Mouse (Mus musculus) frontal cortex, postnatal 10 days (tissue): ENCODE data around the gene Mettl27.
A peak's percentile ranks its signal among the peaks of the same experiment; 100 is the strongest.
"Not testable (repeated sequence)": the region's sequence is repeated elsewhere in the genome, so short reads cannot be mapped to it uniquely, and the experiment has no call there.

ENCODE experiments used
- DNase-seq, 2 experiments: peaks; one replicate each; pipeline ENCODE4 v3.0.0; 2022; ENCODE audit warnings: low spot score in 2 of 2, mixed read lengths in 1 of 2

Gene Mettl27

DNA sequence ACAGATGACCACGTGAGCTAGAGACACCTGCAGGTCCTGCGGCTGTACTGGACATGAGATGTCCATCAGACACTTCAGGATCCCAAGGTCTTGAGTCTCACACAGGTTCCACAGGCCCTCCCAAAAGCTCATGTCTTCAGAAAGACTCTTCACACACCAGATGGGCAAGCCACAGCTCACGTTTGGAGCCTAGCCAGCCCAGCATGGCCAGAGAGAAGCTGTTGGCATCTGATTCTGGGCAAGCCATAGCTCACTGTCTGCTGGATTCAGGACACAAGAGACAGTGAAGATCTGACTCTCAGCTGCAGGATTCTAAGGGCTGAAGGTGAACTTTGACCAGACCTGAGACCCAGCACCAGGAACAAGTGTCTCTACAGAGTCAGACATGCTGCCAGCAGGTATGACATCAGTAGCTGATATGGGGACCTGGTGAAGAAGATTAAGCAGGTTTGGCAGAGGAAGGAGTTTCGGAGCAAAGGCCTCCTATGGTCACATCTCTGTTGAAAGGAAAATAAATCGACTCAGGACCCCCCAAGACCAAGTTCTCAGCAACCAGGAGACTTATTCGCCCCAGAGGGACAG lies 12.0 kb upstream of the Mettl27 start:
- no peak for DNase-seq

DNA sequence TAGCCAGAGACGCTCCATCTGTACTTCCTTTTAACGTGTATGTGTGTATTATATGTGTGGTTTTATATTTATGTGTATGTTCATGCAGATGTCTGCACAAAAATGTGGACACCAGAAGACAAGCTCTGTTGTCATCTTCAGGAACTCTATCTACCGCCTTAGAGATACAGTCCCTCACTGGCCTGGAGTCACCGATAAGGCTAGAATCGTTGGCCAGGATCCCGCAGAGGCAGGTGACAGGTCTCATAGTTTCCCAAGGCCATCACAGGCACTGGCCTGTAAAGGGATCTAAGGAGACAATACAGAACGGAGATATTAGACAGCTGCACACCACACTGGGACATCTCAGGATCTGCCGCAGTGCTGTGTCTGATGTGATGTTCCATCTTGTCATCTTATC lies 11.1 kb upstream of the Mettl27 start:
- DNase-seq = no peak

DNA sequence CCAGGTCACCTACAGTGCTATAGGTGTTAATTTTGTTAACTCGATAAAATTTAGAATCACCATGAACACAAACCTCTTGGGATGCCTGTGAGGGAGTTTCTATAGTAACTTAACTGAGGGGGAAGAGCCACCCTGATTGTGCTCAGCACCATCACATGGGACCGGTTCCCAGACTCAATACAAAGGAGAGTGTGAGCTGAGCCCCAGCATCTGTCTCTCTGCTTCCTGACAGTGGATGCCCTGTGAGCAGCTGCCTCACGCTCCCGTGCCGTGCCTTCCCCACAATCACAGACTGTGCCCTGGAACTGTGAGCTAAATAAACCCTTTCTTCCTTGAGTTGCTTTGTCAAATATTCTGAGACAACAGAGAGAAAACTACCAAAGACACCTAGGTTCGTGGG lies 9.0 kb upstream of the Mettl27 start:
- DNase-seq = no peak

DNA sequence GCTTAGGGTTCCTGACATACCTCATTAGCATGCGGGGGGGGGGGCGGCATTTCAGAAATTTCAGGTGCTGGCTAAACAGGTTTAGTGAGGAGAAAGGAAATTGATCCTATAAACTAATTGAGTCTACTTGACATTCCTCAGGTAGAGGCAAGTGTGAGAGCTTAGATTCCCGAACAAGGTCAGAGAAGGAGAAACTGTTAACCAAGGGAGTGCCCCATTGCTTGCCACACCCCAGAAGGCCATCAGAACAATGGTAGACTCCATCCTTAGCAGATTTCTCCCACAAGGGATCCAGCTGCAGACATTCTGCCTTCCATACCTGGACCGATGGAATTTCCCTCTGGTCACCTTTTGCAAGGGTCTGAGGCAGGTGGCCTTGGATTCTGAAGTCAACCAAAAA lies 5.4 kb upstream of the Mettl27 start:
- no peak for DNase-seq

DNA sequence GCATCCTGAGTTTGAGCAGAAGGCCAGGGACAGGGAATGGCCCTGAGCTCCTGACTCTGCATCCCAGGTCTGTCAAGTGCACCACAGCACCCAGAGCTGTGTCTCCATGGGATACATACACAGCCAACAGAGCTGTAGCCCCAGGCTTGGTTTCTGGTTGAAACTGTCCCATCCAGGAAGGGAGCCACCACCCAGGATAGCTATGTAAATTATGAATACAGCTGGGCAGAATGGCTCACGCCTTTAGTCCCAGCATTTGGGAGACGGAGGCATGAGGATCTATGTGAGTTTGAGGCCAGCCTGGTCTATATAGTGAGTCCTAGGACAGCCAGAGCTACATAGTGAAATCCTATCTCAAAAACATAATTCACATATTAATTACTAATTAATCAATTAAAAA lies 2.2 kb upstream of the Mettl27 start:
- DNase-seq = no peak

DNA sequence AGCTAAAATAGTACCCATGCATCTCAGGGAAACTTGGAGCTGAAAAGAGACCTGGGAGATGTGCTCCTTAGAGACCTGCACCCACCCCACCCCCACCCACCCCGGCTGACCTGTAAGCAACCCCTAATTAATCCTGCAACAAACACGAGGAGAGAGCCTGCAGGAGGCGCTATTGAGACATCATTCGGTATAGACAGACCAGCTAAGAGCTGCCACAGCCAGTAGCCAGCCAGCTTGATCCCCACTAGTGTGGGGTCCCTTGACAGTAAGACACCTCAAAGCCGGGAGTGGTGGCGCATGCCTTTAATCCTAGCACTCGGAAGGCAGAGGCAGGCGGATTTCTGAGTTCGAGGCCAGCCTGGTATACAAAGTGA lies 722 bp downstream of the Mettl27 start:
- peak in 1 of 2 experiments; percentile 15 for DNase-seq

DNA sequence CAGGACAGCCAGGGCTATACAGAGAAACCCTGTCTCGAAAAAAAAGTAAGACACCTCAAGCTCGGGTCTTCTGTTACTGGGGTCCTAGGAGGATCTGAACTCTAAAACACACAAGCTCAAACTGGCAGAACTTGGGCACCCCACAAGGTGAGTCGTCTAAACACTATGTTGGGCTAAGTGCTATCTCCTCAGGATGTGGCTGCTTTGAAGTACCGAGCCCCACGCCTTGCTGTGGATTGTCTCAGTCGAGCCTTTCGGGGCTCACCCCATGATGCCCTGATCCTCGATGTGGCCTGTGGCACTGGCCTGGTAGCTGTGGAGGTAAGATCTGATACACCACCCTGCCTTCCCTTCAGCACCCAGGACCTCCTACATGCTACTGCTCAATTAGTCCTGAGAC lies 1.1 kb downstream of the Mettl27 start:
- no peak for DNase-seq

DNA sequence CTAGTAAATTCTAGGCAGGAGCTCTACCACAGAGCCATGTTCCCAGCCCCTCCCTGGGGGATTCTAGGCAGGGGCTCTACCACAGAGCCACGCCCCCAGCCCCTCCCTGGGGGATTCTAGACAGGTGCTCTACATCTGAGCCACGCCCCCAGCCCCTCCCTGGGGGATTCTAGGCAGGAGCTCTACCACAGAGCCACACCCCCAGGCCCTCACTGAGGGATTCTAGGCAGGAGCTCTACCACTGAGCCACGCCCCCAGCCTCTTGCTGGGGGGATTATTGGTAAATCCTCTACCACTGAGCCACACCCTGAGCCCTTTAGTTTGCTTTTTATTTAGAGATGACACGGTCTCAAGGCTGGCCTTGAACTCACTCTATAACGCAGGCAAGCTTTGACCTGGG lies 1.5 kb downstream of the Mettl27 start:
- DNase-seq = not testable (repeated sequence)

DNA sequence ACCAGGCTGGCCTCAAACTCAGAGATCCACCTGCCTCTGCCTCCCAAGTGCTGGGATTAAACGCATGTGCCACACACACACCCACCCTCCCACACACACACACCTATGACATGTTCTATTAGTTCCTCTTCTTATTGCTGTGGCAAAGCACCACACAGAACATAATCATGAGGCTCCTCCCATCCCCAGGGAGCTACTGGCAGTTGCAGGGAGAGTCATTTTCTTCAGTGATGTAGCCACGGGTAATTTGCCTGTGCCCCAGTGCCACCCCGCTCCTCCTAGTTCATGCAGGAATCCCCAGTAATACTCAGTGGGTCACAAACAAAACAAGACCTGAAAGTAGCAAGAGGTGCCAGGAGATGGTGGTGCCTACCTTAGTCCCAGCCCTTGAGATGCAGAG lies 2.5 kb downstream of the Mettl27 start:
- no peak for DNase-seq

DNA sequence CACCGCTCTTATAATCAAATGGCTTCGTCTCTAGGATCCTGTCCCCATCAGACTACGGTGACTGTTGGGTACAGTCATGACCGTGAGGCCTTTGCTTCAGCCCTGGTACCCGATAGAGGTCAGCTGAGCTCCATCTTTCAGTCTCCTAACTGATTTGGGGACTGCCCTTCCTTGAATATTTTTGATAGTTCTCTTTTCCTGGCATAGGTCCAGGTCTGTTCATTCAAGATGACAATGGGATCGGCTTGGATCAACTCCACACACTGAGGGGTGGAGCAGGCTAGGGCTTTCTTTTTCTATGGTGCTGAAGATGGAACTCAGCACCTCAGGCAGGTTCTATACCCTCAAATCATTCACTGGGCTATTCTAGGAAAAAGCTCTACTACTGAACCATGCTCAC lies 3.9 kb downstream of the Mettl27 start:
- DNase-seq = no peak

DNA sequence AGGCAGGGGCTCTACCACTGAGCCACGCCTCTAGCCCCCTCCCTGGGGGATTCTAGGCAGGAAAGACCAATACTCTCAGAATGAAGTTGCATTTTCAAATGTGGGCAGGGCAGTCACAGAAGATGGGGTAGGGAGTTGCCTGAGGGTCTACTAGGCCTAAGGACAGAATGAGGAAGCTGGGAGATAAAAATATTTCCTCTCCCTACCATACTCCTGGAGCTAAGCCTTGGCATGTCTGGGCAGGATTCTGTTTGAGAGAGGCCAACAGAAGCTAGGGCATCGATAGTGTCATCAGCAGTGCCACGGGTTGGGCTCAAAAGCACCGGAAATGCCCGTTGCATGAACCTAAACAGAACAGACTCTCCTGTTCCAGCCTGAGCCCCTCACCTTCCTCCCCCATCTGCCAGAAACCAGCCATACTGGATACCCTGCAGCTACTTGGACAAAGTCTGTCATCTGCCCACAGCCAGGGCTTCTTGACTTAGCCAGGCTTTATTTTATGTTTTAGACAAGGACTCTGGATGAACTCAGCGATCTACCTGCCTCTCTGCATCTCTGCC lies 4.5 kb downstream of the Mettl27 start:
- DNase-seq = no peak

DNA sequence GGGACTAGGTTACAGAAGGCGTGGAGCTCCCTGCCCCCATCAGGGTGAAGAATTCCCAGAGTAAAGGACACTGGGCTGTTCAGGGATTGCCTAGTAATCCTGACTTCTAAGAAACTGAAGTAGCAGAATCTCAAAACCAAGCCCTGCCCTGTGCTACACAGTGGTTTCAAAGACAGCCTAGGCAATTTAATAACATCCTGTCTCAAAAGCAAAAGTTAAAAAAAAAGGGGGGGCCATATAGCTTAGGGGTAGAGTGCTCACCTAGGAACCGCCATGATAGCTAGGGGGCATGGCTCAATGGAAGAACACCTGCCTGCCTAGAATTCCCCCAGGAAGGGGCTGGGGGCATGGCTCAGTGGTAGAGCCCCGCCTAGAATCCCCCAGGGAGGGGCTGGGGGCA lies 6.9 kb downstream of the Mettl27 start:
- DNase-seq = no peak

DNA sequence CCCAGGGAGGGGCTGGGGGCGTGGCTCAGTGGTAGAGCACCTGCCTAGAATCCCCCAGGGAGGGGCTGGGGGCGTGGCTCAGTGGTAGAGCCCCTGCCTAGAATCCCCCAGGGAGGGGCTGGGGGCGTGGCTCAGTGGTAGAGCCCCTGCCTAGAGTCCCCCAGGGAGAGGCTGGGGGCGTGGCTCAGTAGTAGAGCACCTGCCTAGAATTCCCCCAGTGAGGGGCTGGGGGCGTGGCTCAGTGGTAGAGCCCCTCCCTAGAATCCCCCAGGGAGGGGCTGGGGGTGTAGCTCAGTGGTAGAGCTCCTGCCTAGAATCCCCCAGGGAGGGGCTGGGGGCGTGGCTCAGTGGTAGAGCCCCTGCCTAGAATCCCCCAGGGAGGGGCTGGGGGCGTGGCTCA lies 7.4 kb downstream of the Mettl27 start:
- not testable (repeated sequence) for DNase-seq

DNA sequence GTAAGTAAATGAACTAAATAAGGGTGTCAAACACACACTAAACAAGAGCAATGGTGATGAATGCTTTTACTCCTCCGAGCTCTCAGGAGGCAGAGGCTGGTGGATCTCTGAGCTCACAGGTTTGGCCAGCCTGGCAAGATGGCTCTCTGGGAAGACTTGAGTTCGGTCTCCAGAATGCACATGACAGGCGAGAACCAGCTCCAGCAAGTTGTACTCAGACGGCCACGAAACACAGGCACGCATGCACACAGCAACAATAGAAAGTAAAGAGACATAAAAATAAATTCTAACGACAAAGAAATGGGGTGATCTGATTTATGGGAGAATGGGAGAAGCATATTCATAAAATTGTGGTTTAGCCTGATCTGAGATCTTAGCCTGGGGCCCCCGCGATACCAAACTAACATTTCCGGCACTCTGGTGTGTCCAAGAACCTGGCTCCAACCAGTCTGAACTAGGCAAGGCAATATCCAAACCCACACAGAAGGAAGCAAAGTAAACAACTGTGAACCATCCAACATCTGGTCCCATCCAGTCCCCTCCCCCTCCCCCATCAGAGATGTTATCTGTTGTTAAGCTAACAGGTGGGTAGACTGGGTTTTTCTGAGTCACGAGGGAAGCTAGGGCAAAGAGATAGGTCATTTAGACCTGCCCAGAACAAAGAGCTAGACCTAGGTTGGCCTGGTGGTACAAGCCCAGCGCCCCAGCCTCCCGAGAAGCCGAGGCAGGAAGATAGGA lies 9.5 kb downstream of the Mettl27 start:
- no peak for DNase-seq

DNA sequence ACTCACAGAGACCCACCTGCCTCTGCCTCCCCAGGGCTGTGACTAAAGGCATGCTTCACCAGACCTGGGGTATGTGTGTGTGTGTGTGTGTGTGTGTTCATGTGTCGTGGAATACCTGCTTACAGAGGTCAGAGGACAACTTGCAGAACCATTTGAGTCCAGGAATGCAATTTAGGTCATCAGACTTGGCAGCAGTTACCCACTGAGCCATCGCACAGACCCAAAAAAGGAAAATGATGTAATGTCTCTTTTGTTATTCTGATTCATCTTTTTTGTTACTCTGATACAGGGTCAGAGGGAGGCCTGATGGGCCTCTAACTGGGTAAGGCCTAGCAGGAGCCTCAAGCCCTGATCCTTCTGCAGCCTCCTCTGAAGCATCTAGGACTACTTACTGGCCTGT lies 10.6 kb downstream of the Mettl27 start:
- no peak for DNase-seq

DNA sequence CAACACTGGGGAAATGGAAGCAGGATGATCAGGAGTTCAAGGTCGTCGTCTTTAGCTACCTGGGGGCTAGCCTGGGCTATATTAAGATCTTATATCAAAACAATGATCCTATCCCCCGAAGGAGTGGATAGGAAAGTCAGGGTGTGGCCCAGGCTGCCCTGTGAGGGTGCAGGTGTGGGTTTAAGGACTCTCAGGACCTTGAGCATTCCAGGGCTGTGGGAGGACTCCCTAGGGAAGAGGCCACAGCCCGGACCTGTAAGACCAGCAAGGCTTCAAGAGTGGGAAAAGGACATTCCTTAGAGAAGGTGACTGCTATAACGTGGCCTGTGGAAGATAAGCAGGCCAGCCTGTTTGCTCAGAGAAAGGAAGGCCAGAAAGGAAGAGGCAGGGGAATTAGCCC lies 12.0 kb downstream of the Mettl27 start:
- no peak for DNase-seq

DNA sequence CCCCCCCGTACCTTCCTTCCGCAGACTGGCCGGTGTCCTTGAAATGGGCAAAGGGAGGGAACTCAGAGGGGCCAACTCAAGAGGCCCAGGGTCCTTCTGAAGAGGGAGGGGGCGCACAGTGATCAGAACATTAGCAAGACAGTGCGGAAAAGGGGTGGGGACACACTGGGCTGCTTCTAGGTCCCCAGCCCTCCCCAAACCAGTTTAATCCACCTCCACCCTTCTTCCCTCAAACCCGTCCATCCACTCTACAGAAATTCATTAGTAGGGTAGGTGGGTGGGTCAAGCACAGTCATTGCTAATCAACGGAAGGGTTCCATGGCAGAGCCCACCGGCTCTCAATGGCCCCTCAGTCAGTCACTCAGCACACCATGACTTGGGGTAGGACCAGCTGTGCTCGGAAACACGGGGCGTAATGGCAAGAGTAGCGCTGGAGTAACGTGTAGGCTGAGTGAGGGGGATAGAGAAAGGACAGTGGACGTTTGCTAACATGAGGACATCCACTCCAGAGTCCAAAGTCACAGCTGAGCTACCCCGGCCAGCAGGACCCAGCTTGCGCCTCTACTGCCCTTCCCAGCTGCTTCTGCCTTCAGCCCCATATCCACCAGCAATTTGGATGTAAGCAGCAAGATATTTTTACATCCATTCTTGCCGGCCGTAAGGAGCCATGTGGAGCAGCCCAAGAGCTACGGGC lies 13.2 kb downstream of the Mettl27 start:
- DNase-seq = no peak

DNA sequence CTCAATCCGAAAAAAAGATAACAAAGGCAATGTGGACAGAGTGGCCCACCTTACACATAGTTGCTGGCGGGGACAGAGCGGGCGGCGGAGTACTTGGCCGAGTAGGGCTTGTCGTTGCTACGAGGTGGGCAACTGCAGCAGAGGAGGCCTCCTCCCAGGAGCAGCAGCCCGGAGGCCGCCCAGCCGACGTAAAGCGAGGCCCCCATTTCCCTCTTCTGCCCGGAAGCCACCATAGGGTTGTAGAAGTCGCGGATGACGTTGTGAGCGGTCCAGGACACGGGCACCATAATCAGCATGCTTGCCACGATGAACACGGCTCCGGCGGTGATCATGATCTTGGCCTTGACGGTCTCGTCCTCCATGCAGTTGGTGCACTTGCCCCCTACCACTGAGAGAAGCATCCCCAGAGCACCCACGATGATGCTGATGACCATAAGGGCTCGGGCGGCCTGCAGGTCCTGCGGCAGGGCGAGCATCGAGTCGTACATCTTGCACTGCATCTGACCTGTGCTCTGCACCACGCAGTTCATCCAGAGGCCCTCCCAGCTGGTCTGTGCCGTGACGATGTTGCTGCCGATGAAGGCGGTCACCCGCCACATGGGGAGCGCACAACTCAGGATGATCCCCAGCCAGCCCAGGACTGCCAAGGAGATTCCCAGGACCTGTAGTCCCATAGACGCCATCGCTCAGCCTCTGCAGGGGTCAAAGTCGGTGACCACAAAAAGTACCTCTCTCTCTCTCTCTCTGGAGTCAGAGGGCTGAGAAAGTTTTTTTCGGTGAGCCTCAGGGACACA lies 14.1 kb downstream of the Mettl27 start:
- DNase-seq = no peak

DNA sequence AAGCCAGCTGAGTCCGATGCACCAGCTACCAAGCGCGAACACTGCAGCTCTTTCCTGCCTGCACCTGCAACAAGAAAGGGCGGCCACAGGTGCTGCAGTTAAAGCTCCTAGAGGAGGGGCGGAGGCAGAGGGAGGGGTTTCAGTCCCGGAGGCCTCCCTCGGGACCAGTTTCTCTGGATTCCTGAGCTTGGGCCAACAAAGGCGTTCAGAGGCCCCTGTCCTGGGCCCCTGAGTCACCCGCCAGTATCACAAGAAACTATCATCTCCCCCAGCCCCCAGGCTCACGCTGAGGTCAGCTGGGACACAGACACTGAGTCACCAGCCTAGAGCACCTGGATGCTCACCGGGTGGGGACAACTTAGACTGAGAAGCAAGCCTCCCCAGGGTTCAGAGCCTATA lies 14.7 kb downstream of the Mettl27 start, which contains the start of gene Cldn4:
Gene Cldn4, minus strand, starts transcription at position 78 of the 399 bp plus-strand sequence.
- DNase-seq = no peak

DNA sequence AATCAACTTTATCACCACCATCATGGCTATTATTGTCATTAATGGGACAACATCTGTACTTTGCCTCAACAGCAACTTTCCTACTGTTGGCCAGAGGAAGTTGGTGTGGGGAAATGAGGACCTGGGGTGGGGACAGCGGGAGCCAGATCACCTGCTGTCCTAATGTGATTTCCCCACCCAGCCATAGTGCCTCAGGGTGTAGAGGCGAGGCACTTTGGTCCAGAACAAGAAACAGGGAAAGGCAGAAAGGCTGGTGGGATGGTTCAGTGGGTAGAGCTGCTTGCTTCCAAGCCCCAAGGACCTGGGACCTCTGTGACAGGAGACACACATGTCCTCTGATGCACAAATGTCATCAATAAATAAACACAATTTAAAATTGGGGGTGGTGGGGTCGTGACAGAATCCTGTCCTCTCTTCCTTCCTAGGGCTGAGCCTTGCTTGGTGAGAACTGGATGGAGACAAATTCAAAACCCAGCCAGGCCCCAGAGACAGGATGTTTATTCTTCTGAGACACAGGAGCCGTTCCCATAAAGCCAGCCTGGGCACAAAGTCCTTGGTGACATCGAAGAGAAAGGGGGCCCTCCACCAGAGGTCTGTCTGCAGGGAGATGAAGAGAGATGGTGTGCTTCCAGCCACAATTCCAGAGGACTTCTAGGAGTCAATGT lies 15.4 kb downstream of the Mettl27 start:
- DNase-seq = no peak

DNA sequence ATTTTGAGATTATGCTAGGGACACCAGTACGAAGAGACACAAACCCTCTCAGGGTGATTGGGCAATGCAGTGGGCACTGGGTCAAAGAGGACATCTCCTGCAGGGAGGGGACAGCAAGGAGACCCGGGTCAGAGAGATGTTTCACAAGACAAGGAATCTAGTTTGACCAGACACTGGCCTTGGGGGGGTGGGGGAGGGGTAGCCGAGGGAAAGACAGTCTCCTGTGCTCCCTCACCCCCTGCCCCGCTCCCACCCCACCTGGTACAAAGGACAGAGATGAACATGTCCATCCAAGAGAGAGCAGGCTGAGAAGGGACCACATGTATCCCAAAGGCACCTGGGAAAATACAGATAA lies 15.9 kb downstream of the Mettl27 start:
- DNase-seq = no peak
